Mouse (Mus musculus) liver, postnatal 0 days (tissue): ENCODE measurements around the gene Tmc3.

Source experiments
- CTCF ChIP-seq: sonication (generic); IDR thresholded peaks from 2 replicates; pipeline ENCODE4 v1.5.1; 2016; ENCODE audit warnings: antibody characterized with exemption, low read depth
- EP300 ChIP-seq: IDR thresholded peaks from 2 replicates; pipeline ENCODE4 v1.6.1; 2016; ENCODE audit warnings: antibody characterized with exemption, low read depth, mild to moderate bottlenecking

DNA sequence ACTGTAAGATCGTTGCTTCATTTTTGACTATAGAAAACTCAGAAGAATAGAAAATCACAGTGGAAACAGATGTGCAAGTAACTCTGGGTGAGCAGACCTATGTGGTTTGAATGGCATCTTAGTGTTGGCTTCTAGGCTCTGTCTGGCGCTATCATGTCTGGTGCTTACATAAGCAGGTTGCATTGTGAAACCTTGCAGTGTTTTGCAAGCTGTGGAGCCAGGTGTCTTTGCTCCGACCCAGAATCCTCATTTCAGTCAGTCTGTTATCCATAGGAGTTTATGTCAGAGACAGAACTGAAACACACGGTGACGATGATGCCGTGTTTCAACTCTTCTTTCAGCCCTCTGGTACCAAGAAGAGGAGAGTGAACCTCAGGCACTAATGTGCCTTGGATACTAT lies 49.1 kb downstream of the Tmc3 start:
- TF ChIP-seq CTCF (no peak), EP300 (no peak)
